Mouse (Mus musculus) myocyte (in vitro differentiated cells): ENCODE measurements around the gene Rrn3. TPM values are rescaled to one million over a fixed set of nuclear protein-coding genes. Genes with fewer than 3 reads are reported as not detected.

Experiments
- H3K27me3 ChIP-seq: one replicate; pipeline ENCODE4 v1.6.1; 2011; ENCODE audit not compliant: control insufficient read depth, insufficient read depth, insufficient read length
- H3K36me3 ChIP-seq: one replicate; pipeline ENCODE4 v1.6.1; 2011; ENCODE audit not compliant: control insufficient read depth, insufficient read depth
- H3K4me2 ChIP-seq: one replicate; pipeline ENCODE4 v1.6.1; 2011; ENCODE audit warnings: low read depth, control low read depth
- H3K4me3 ChIP-seq: one replicate; pipeline ENCODE4 v1.5.1; 2011; ENCODE audit warnings: mild to moderate bottlenecking, control low read depth, moderate library complexity
- H3K79me2 ChIP-seq: one replicate; pipeline ENCODE4 v1.6.1; 2011; ENCODE audit not compliant: control insufficient read depth, insufficient read depth
- H3ac ChIP-seq: one replicate; pipeline ENCODE4 v1.6.1; 2011; ENCODE audit not compliant: control insufficient read depth, insufficient read length
- CEBPB ChIP-seq: IDR thresholded peaks from 2 replicates; pipeline ENCODE4 v1.6.1; 2011; ENCODE audit warnings: mild to moderate bottlenecking, moderate library complexity; ENCODE audit not compliant: poor library complexity, insufficient read depth, severe bottlenecking
- E2F4 ChIP-seq: IDR thresholded peaks from one replicate; pipeline ENCODE4 v1.6.1; 2011; ENCODE audit warnings: mild to moderate bottlenecking, control low read depth, moderate library complexity; ENCODE audit not compliant: insufficient read depth
- MAX ChIP-seq: IDR thresholded peaks from one replicate; pipeline ENCODE4 v1.6.1; 2011; ENCODE audit warnings: low read depth, mild to moderate bottlenecking, control low read depth
- MYOD1 ChIP-seq, 3 experiments: IDR thresholded peaks; one replicate each; pipeline ENCODE4 v1.6.1; 2011; ENCODE audit warnings: control low read depth in 2 of 3, low read depth in 2 of 3, mild to moderate bottlenecking in 2 of 3, moderate library complexity in 1 of 3; ENCODE audit not compliant: insufficient read length in 2 of 3, control insufficient read depth in 1 of 3
- MYOG ChIP-seq, 3 experiments: IDR thresholded peaks; one replicate each; pipeline ENCODE4 v1.6.1; 2011; ENCODE audit warnings: control low read depth in 2 of 3, low read depth in 2 of 3, mild to moderate bottlenecking in 2 of 3; ENCODE audit not compliant: insufficient read length in 2 of 3, control insufficient read depth in 1 of 3, insufficient read depth in 1 of 3
- POLR2A ChIP-seq: IDR thresholded peaks from one replicate; pipeline ENCODE4 v1.6.1; 2011; ENCODE audit warnings: low read depth, mild to moderate bottlenecking, control low read depth, moderate library complexity; ENCODE audit not compliant: insufficient read length
- POLR2AphosphoS2 ChIP-seq: IDR thresholded peaks from one replicate; pipeline ENCODE4 v1.6.1; 2011; ENCODE audit warnings: low read depth, control low read depth; ENCODE audit not compliant: insufficient read length
- REST ChIP-seq: IDR thresholded peaks from one replicate; pipeline ENCODE4 v1.6.1; 2011; ENCODE audit warnings: mild to moderate bottlenecking, control low read depth, moderate library complexity; ENCODE audit not compliant: insufficient read depth, insufficient read length
- SRF ChIP-seq: IDR thresholded peaks from one replicate; pipeline ENCODE4 v1.6.1; 2011; ENCODE audit warnings: low read depth; ENCODE audit not compliant: control insufficient read depth, insufficient read length
- TCF12 ChIP-seq: IDR thresholded peaks from one replicate; pipeline ENCODE4 v1.6.1; 2011; ENCODE audit warnings: mild to moderate bottlenecking, control low read depth; ENCODE audit not compliant: poor library complexity, insufficient read depth, severe bottlenecking
- TCF3 ChIP-seq: IDR thresholded peaks from one replicate; pipeline ENCODE4 v1.6.1; 2011; ENCODE audit warnings: low read depth, control low read depth; ENCODE audit not compliant: insufficient read length
- USF1 ChIP-seq: IDR thresholded peaks from one replicate; pipeline ENCODE4 v1.6.1; 2011; ENCODE audit warnings: low read depth, mild to moderate bottlenecking, control low read depth, moderate library complexity
- polyA plus RNA-seq: library from polyadenylated mRNA; unstranded; fragments of >200 nt; fragmentation: generic; extraction: Trizol; gene quantifications from one replicate; pipeline ENCODE4 v1.2.1, GENCODE M21; 2012; ENCODE audit warnings: missing spikeins

The Rrn3 gene
- polyA plus RNA-seq, 1 experiment = 40.6 TPM

GRCm38 (mm10) chr16:13830444-13830843, 49.9 kb downstream of the Rrn3 start:
- Histone ChIP-seq H3K36me3 (peaks cover 12% of the 10 kb centered on the region), H3K4me3 (no peak overlapping the region), H3ac (no peak overlapping the region), H3K79me2 (no peaks in the 10 kb centered on the region), H3K4me2 (no peak overlapping the region), H3K27me3 (no peaks in the 10 kb centered on the region)
- no peak for TF ChIP-seq E2F4
- TF ChIP-seq REST = no peak
- TF ChIP-seq CEBPB = no peak
- no peak for TF ChIP-seq POLR2AphosphoS2
- no peak for TF ChIP-seq TCF3
- TF ChIP-seq MAX = no peak
- TF ChIP-seq SRF = no peak
- no peak for TF ChIP-seq MYOD1 (IDR thresholded peaks at IDR 0.05; ENCODE audit: control insufficient read depth in 1 of 3, insufficient read length in 2 of 3, low read depth in 2 of 3)
- no peak for TF ChIP-seq POLR2A

GRCm38 (mm10) chr16:13831606-13832005, 51.1 kb downstream of the Rrn3 start:
- TF ChIP-seq MYOD1 (IDR thresholded peaks at IDR 0.05; ENCODE audit: control insufficient read depth in 1 of 3, insufficient read length in 2 of 3, low read depth in 2 of 3) (no peak), TCF12 (no peak), POLR2AphosphoS2 (no peak), POLR2A (no peak), SRF (no peak), MYOG (IDR thresholded peaks at IDR 0.05; ENCODE audit: control insufficient read depth in 1 of 3, insufficient read depth in 1 of 3, insufficient read length in 2 of 3, low read depth in 2 of 3) (no peak), MAX (no peak), REST (no peak), USF1 (no peak), E2F4 (no peak), TCF3 (no peak), CEBPB (no peak)

GRCm38 (mm10) chr16:13834382-13834781, 53.9 kb downstream of the Rrn3 start:
- no peaks in the 10 kb centered on the region for H3K27me3 ChIP-seq
- H3K4me2 ChIP-seq = no peak overlapping the region
- no peaks in the 10 kb centered on the region for H3K79me2 ChIP-seq
- H3ac ChIP-seq = no peak overlapping the region
- H3K36me3 ChIP-seq = peaks cover 39% of the 10 kb centered on the region
- no peak overlapping the region for H3K4me3 ChIP-seq
- TF ChIP-seq MAX (no peak), E2F4 (no peak), MYOG (IDR thresholded peaks at IDR 0.05; ENCODE audit: control insufficient read depth in 1 of 3, insufficient read depth in 1 of 3, insufficient read length in 2 of 3, low read depth in 2 of 3) (no peak), REST (no peak)

More at GRCm38 (mm10) chr16:13831606-13832005, 51.1 kb downstream of the Rrn3 start:
- Histone ChIP-seq H3K4me3 (no peak overlapping the region), H3K27me3 (no peaks in the 10 kb centered on the region), H3K79me2 (no peaks in the 10 kb centered on the region), H3ac (no peak overlapping the region), H3K36me3 (peaks cover 15% of the 10 kb centered on the region), H3K4me2 (no peak overlapping the region)

- TF ChIP-seq TCF3 (no peak), MYOD1 (IDR thresholded peaks at IDR 0.05; ENCODE audit: control insufficient read depth in 1 of 3, insufficient read length in 2 of 3, low read depth in 2 of 3) (no peak), POLR2AphosphoS2 (no peak), TCF12 (no peak), MAX (no peak), USF1 (no peak), POLR2A (no peak), MYOG (IDR thresholded peaks at IDR 0.05; ENCODE audit: control insufficient read depth in 1 of 3, insufficient read depth in 1 of 3, insufficient read length in 2 of 3, low read depth in 2 of 3) (no peak)
- H3K79me2 ChIP-seq = no peaks in the 10 kb centered on the region
- no peak overlapping the region for H3K4me3 ChIP-seq
- H3K36me3 ChIP-seq = peaks cover 64% of the 10 kb centered on the region
- no peak overlapping the region for H3K4me2 ChIP-seq
- no peak overlapping the region for H3ac ChIP-seq
- H3K27me3 ChIP-seq = no peaks in the 10 kb centered on the region
Measured at GRCm38 (mm10) chr16:13840056-13840455, 59.5 kb downstream of the Rrn3 start.

- no peak for TF ChIP-seq CEBPB
- TF ChIP-seq MYOD1 (IDR thresholded peaks at IDR 0.05; ENCODE audit: control insufficient read depth in 1 of 3, insufficient read length in 2 of 3, low read depth in 2 of 3) = no peak
- TF ChIP-seq MYOG (IDR thresholded peaks at IDR 0.05; ENCODE audit: control insufficient read depth in 1 of 3, insufficient read depth in 1 of 3, insufficient read length in 2 of 3, low read depth in 2 of 3) = no peak
- no peak for TF ChIP-seq USF1
- no peak for TF ChIP-seq REST
- no peak for TF ChIP-seq POLR2AphosphoS2
- TF ChIP-seq MAX = no peak
- Histone ChIP-seq H3K36me3 (peaks cover 67% of the 10 kb centered on the region), H3K4me2 (no peak overlapping the region), H3K4me3 (no peak overlapping the region), H3K79me2 (no peaks in the 10 kb centered on the region), H3K27me3 (no peaks in the 10 kb centered on the region), H3ac (no peak overlapping the region)
Measured at GRCm38 (mm10) chr16:13840956-13841355, 60.4 kb downstream of the Rrn3 start.
